Mouse (Mus musculus) lung, adult 2 months (tissue): ENCODE results near the gene Magi3.

ENCODE experiments used
- CTCF ChIP-seq: fragments of 200-500 bp; IDR thresholded peaks from 2 replicates; pipeline ENCODE4 v1.5.1; 2011; ENCODE audit warnings: mild to moderate bottlenecking, low read length, control low read depth; ENCODE audit not compliant: insufficient read depth
- POLR2A ChIP-seq: fragments of 200-500 bp; IDR thresholded peaks from 2 replicates; pipeline ENCODE4 v1.6.1; 2011; ENCODE audit warnings: low read depth, mild to moderate bottlenecking, control low read depth, low read length, borderline replicate concordance; ENCODE audit errors: extremely low read depth

DNA sequence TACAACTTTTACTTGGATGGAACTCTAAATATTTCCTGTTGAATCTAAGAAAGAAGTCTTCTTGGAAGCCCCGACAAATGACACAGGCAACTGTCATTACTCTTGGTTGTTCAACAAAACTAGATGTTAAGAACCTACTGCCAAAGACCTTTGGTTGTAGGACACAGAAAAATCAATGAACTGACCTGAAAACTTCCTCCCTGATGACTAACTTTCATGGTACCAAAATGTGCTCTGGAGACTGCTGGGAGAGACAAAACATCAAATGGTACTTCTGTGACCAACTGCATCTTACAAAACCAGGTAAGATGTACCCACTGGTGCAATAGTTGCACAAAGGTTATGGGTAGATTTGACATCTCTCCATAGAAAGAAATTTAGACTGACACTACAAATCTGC lies 30.9 kb downstream of the Magi3 start:
- TF ChIP-seq CTCF (no peak), POLR2A (no peak)
